Comparison of ENCODE assay signal across 9 mouse cellular contexts in genomic region chr9:65577511-65578196, GRCm38 (mm10). TPM values are rescaled to one million over a fixed set of nuclear protein-coding genes. Genes with fewer than 3 reads are reported as not detected.
DNase-seq lines count a peak whose midpoint lies in the region; ATAC-seq and TF ChIP-seq lines count a peak whose summit lies in the region.
"Had no signal": no experiment of that assay in that cellular context is flagged by ENCODE, and none has a peak within 500 bp of the region (broad histone marks: within the 10 kb centered on the region; RNA-seq: fewer than 3 reads in every experiment).

No protein-coding gene starts in this region.

- peak overlapping the region; percentile 38; the same call in 1 of the 2 replicates for H3K27ac ChIP-seq in intestine, embryonic 14.5 days (ENCODE audit: low read depth)
- H3K27ac ChIP-seq in intestine, embryonic 16.5 days (ENCODE audit: low read length), result no peak overlapping the region
- H3K27ac ChIP-seq in testis, adult 2 months (ENCODE audit: control insufficient read depth, insufficient read depth, low read depth, low read length), result peak overlapping the region; percentile 34; the same call in 1 of the 2 replicates
- no peak overlapping the region for H3K27ac ChIP-seq in limb, embryonic 10.5 days

- H3K36me3 ChIP-seq in intestine, embryonic 14.5 days (ENCODE audit: control insufficient read depth, insufficient read depth, low read length), result peaks cover 5% of the 10 kb centered on the region; the same call in 1 of the 2 replicates
- no peaks in the 10 kb centered on the region for H3K36me3 ChIP-seq in intestine, embryonic 16.5 days (ENCODE audit: control insufficient read depth, insufficient read depth, low read length)
- H3K36me3 ChIP-seq in testis, adult 2 months (ENCODE audit: control insufficient read depth, insufficient read depth, low read length), result no peaks in the 10 kb centered on the region
- H3K36me3 ChIP-seq in limb, embryonic 10.5 days, result peaks cover 4% of the 10 kb centered on the region

- WGBS in intestine, embryonic 14.5 days, result 88% methylated on average over 4 of the region's 4 CpGs
- 86% methylated on average over 4 of the region's 4 CpGs for WGBS in intestine, embryonic 16.5 days
- WGBS in limb, embryonic 10.5 days, result 86% methylated on average over 4 of the region's 4 CpGs

- H3K27me3 ChIP-seq in intestine, embryonic 14.5 days (replicated peaks; ENCODE audit: control insufficient read depth, insufficient read depth, low read length), result no peaks in the 10 kb centered on the region
- no peaks in the 10 kb centered on the region for H3K27me3 ChIP-seq in intestine, embryonic 16.5 days (replicated peaks; ENCODE audit: control insufficient read depth, insufficient read depth, low read length)
- no peaks in the 10 kb centered on the region for H3K27me3 ChIP-seq in testis, adult 2 months (ENCODE audit: control insufficient read depth, insufficient read depth, low read length)
- no peaks in the 10 kb centered on the region for H3K27me3 ChIP-seq in limb, embryonic 10.5 days (ENCODE audit: low read depth, poor library complexity, severe bottlenecking)
- H3K27me3 ChIP-seq: limb, embryonic 12.5 days; Patski had no signal

- H3K4me2 ChIP-seq in intestine, embryonic 14.5 days (ENCODE audit: low read length), result no peak overlapping the region
- H3K4me2 ChIP-seq in intestine, embryonic 16.5 days (ENCODE audit: low read depth, low read length), result no peak overlapping the region

- no peak for TF ChIP-seq CTCF in testis, adult 2 months (IDR thresholded peaks at IDR 0.05; ENCODE audit: control insufficient read depth, insufficient read depth, insufficient replicate concordance, low read depth, low read length)

- no peak overlapping the region for H3K9ac ChIP-seq in intestine, embryonic 14.5 days (ENCODE audit: low read length)
- H3K9ac ChIP-seq in intestine, embryonic 16.5 days (ENCODE audit: low read depth, low read length), result no peak overlapping the region
- H3K9ac ChIP-seq: limb, embryonic 12.5 days had no signal

- peaks cover 40% of the 10 kb centered on the region for H3K4me1 ChIP-seq in intestine, embryonic 14.5 days (replicated peaks; ENCODE audit: control insufficient read depth, insufficient read depth, low read length)
- H3K4me1 ChIP-seq in intestine, embryonic 16.5 days (ENCODE audit: control insufficient read depth, insufficient read depth, low read length), result peaks cover 32% of the 10 kb centered on the region
- H3K4me1 ChIP-seq in testis, adult 2 months (ENCODE audit: control insufficient read depth, insufficient read depth, low read length), result peaks cover 15% of the 10 kb centered on the region
- peaks cover 44% of the 10 kb centered on the region for H3K4me1 ChIP-seq in limb, embryonic 10.5 days

- no peak for TF ChIP-seq POLR2A in testis, adult 2 months (IDR thresholded peaks at IDR 0.05; ENCODE audit: control insufficient read depth, low read depth, low read length)

- DNase-seq in intestine, embryonic 14.5 days (ENCODE audit: low spot score), result no peak
- no peak for DNase-seq in testis, postnatal 14 days (ENCODE audit: low spot score)
- DNase-seq in limb, embryonic 10.5 days (ENCODE audit: low spot score), result no peak
- DNase-seq in cerebellum, postnatal 36 days, result no peak
- no peak for DNase-seq in natural killer cell, adult 2 months (ENCODE audit: low spot score in 2 of 2)

- no peak for ATAC-seq in intestine, embryonic 14.5 days (replicated peaks; ENCODE audit: low FRiP score, low TSS enrichment, low read depth)
- ATAC-seq in intestine, embryonic 16.5 days, result no peak
- ATAC-seq: Patski had no signal

- no peaks in the 10 kb centered on the region for H3K9me3 ChIP-seq in intestine, embryonic 14.5 days (ENCODE audit: control insufficient read depth, low read length)
- H3K9me3 ChIP-seq in intestine, embryonic 16.5 days (ENCODE audit: control insufficient read depth, low read length), result no peaks in the 10 kb centered on the region
- no peaks in the 10 kb centered on the region for H3K9me3 ChIP-seq in limb, embryonic 10.5 days (replicated peaks)
- H3K9me3 ChIP-seq: limb, embryonic 12.5 days had no signal

- H3K4me3 ChIP-seq in intestine, embryonic 14.5 days (ENCODE audit: low read depth, low read length), result no peak overlapping the region
- H3K4me3 ChIP-seq in intestine, embryonic 16.5 days (ENCODE audit: low read length), result no peak overlapping the region
- no peak overlapping the region; the same call in 1 of the 2 replicates for H3K4me3 ChIP-seq in testis, adult 2 months (ENCODE audit: control insufficient read depth, low read depth, low read length)
- peak overlapping the region; percentile 66; the same call in 1 of the 2 replicates for H3K4me3 ChIP-seq in limb, embryonic 10.5 days
- H3K4me3 ChIP-seq: limb, embryonic 12.5 days had no signal

RNA-seq across cellular contexts. Expression of gene Plekho2, which starts 2.2 kb away (rescaled TPM):
- 11.9 and 12.6 TPM in 2 replicates for polyA plus RNA-seq in intestine, embryonic 14.5 days (2014; fragmentation: Nextera tagmentation; extraction: Ambion mirVana)
- 11.3 and 11.9 TPM in 2 replicates for polyA plus RNA-seq in intestine, embryonic 16.5 days (2015; fragmentation: Nextera tagmentation; extraction: Ambion mirVana)
- polyA plus RNA-seq in testis, adult 2 months (2012; rRNA removed), result 67.0 and 72.5 TPM in 2 replicates
- 10.0 and 13.0 TPM in 2 replicates for polyA plus RNA-seq in limb, embryonic 10.5 days (2016; fragmentation: Nextera tagmentation; extraction: Ambion mirVana)

RNA-seq across cellular contexts. Expression of gene Pif1, which starts 9.3 kb away (rescaled TPM):
- 8.1 and 9.9 TPM in 2 replicates for polyA plus RNA-seq in intestine, embryonic 14.5 days (2014; fragmentation: Nextera tagmentation; extraction: Ambion mirVana)
- 7.6 and 9.0 TPM in 2 replicates for polyA plus RNA-seq in intestine, embryonic 16.5 days (2015; fragmentation: Nextera tagmentation; extraction: Ambion mirVana)
- polyA plus RNA-seq in testis, adult 2 months (2012; rRNA removed), result 0.40 and 0.79 TPM in 2 replicates
- 24.5 and 26.7 TPM in 2 replicates for polyA plus RNA-seq in limb, embryonic 10.5 days (2016; fragmentation: Nextera tagmentation; extraction: Ambion mirVana)

RNA-seq across cellular contexts. Expression of gene Rbpms2, which starts 51.8 kb away (rescaled TPM):
- polyA plus RNA-seq in intestine, embryonic 14.5 days (2014; fragmentation: Nextera tagmentation; extraction: Ambion mirVana), result 28.2 and 32.3 TPM in 2 replicates
- polyA plus RNA-seq in intestine, embryonic 16.5 days (2015; fragmentation: Nextera tagmentation; extraction: Ambion mirVana), result 21.2 and 23.1 TPM in 2 replicates
- 11.5 and 14.1 TPM in 2 replicates for polyA plus RNA-seq in testis, adult 2 months (2012; rRNA removed)
- polyA plus RNA-seq in limb, embryonic 10.5 days (2016; fragmentation: Nextera tagmentation; extraction: Ambion mirVana), result 33.5 and 40.4 TPM in 2 replicates

RNA-seq across cellular contexts. Expression of gene Ankdd1a, which starts 57.7 kb away (rescaled TPM):
- not detected in 2 replicates for polyA plus RNA-seq in intestine, embryonic 14.5 days (2014; fragmentation: Nextera tagmentation; extraction: Ambion mirVana)
- polyA plus RNA-seq in intestine, embryonic 16.5 days (2015; fragmentation: Nextera tagmentation; extraction: Ambion mirVana), result not detected in 2 replicates
- not detected in 2 replicates for polyA plus RNA-seq in testis, adult 2 months (2012; rRNA removed)
- not detected in 2 replicates for polyA plus RNA-seq in limb, embryonic 10.5 days (2016; fragmentation: Nextera tagmentation; extraction: Ambion mirVana)
- polyA plus RNA-seq: limb, embryonic 12.5 days; Patski had no signal

Comparison
In these comparisons a context has a peak if more than half of its experiments do, and no peak if none do; other contexts are left out.
1. H3K27ac ChIP-seq: peak in intestine, embryonic 14.5 days (single experiment) and testis, adult 2 months (single experiment); none in intestine, embryonic 16.5 days (single experiment) and limb, embryonic 10.5 days (single experiment).